Mouse (Mus musculus): ENCODE results near the gene Wdr18. TPM values are rescaled to one million over a fixed set of nuclear protein-coding genes. Genes with fewer than 3 reads are reported as not detected.

Gene Wdr18
- polyA plus RNA-seq, 1 experiment from 2014 or later, result 97.6 TPM

- Histone ChIP-seq H3K4me2 (no peak overlapping the region), H3K4me1 (ENCODE audit: control insufficient read depth, insufficient read depth, low read length) (peaks cover 62% of the 10 kb centered on the region), H3K27me3 (ENCODE audit: control insufficient read depth, insufficient read depth, low read length) (no peaks in the 10 kb centered on the region), H3K4me3 (ENCODE audit: low read depth, low read length) (no peak overlapping the region), H3K9me3 (replicated peaks; ENCODE audit: control insufficient read depth, low read length) (no peaks in the 10 kb centered on the region), H3K27ac (ENCODE audit: low read depth, low read length) (no peak overlapping the region), H3K36me3 (ENCODE audit: control insufficient read depth, insufficient read depth, low read length) (peaks cover 16% of the 10 kb centered on the region), H3K9ac (ENCODE audit: low read depth, low read length) (peak overlapping the region; percentile 52; the same call in 1 of the 2 replicates)
- no peak for ATAC-seq (replicated peaks; ENCODE audit: insufficient number of reproducible peaks, low FRiP score, low TSS enrichment)
- WGBS (ENCODE audit: insufficient replicate concordance), result 80% methylated on average over 9 of the region's 9 CpGs
These were observed 28.2 kb upstream of the Wdr18 start for GRCm38 (mm10) chr10:79931797-79932196.

- ATAC-seq (replicated peaks; ENCODE audit: insufficient number of reproducible peaks, low FRiP score, low TSS enrichment), result no peak
- WGBS (ENCODE audit: insufficient replicate concordance), result 12% methylated on average over 8 of the region's 8 CpGs
- Histone ChIP-seq H3K27ac (ENCODE audit: low read depth, low read length) (peak overlapping the region; percentile 71), H3K4me3 (ENCODE audit: low read depth, low read length) (0 out of 2 replicates have a peak overlapping the region, but pooled peaks have one; percentile 15), H3K9ac (ENCODE audit: low read depth, low read length) (peak overlapping the region; percentile 52; the same call in 1 of the 2 replicates), H3K9me3 (replicated peaks; ENCODE audit: control insufficient read depth, low read length) (no peaks in the 10 kb centered on the region), H3K4me1 (ENCODE audit: control insufficient read depth, insufficient read depth, low read length) (peaks cover 71% of the 10 kb centered on the region), H3K36me3 (ENCODE audit: control insufficient read depth, insufficient read depth, low read length) (peaks cover 19% of the 10 kb centered on the region), H3K27me3 (ENCODE audit: control insufficient read depth, insufficient read depth, low read length) (no peaks in the 10 kb centered on the region), H3K4me2 (peak overlapping the region; percentile 35)
These were observed 27.2 kb upstream of the Wdr18 start for GRCm38 (mm10) chr10:79932736-79933135.

GRCm38 (mm10) chr10:79933145-79933679 is 26.7 kb upstream of the Wdr18 start:
- WGBS (ENCODE audit: insufficient replicate concordance), result 61% methylated on average over 9 of the region's 9 CpGs
- Histone ChIP-seq H3K4me3 (ENCODE audit: low read depth, low read length) (peak overlapping the region; percentile 5; the same call in 1 of the 2 replicates), H3K4me2 (peak overlapping the region; percentile 35)

GRCm38 (mm10) chr10:79933861-79934260 is 26.1 kb upstream of the Wdr18 start:
- H3K9ac ChIP-seq (ENCODE audit: low read depth, low read length), result no peak overlapping the region

More at GRCm38 (mm10) chr10:79933145-79933679, 26.7 kb upstream of the Wdr18 start:
- ATAC-seq (replicated peaks; ENCODE audit: insufficient number of reproducible peaks, low FRiP score, low TSS enrichment), result no peak
- Histone ChIP-seq H3K27me3 (ENCODE audit: control insufficient read depth, insufficient read depth, low read length) (no peaks in the 10 kb centered on the region), H3K27ac (ENCODE audit: low read depth, low read length) (peak overlapping the region; percentile 71), H3K4me1 (ENCODE audit: control insufficient read depth, insufficient read depth, low read length) (peaks cover 75% of the 10 kb centered on the region), H3K9me3 (replicated peaks; ENCODE audit: control insufficient read depth, low read length) (no peaks in the 10 kb centered on the region), H3K9ac (ENCODE audit: low read depth, low read length) (peak overlapping the region; percentile 52; the same call in 1 of the 2 replicates), H3K36me3 (ENCODE audit: control insufficient read depth, insufficient read depth, low read length) (peaks cover 23% of the 10 kb centered on the region)

GRCm38 (mm10) chr10:79934272-79934721 is 25.7 kb upstream of the Wdr18 start:
- Histone ChIP-seq H3K4me1 (ENCODE audit: control insufficient read depth, insufficient read depth, low read length) (peaks cover 72% of the 10 kb centered on the region), H3K4me2 (no peak overlapping the region), H3K9ac (ENCODE audit: low read depth, low read length) (peak overlapping the region; percentile 34; the same call in 1 of the 2 replicates), H3K9me3 (replicated peaks; ENCODE audit: control insufficient read depth, low read length) (no peaks in the 10 kb centered on the region), H3K27me3 (ENCODE audit: control insufficient read depth, insufficient read depth, low read length) (no peaks in the 10 kb centered on the region), H3K27ac (ENCODE audit: low read depth, low read length) (0 out of 2 replicates have a peak overlapping the region, but pooled peaks have one; percentile 41), H3K4me3 (ENCODE audit: low read depth, low read length) (no peak overlapping the region), H3K36me3 (ENCODE audit: control insufficient read depth, insufficient read depth, low read length) (peaks cover 23% of the 10 kb centered on the region)
- WGBS (ENCODE audit: insufficient replicate concordance), result 65% methylated on average over 13 of the region's 13 CpGs
- peak; percentile 37 for ATAC-seq (replicated peaks; ENCODE audit: insufficient number of reproducible peaks, low FRiP score, low TSS enrichment)

More at GRCm38 (mm10) chr10:79933861-79934260, 26.1 kb upstream of the Wdr18 start:
- Histone ChIP-seq H3K4me2 (no peak overlapping the region), H3K36me3 (ENCODE audit: control insufficient read depth, insufficient read depth, low read length) (peaks cover 23% of the 10 kb centered on the region), H3K27me3 (ENCODE audit: control insufficient read depth, insufficient read depth, low read length) (no peaks in the 10 kb centered on the region), H3K4me1 (ENCODE audit: control insufficient read depth, insufficient read depth, low read length) (peaks cover 77% of the 10 kb centered on the region), H3K9me3 (replicated peaks; ENCODE audit: control insufficient read depth, low read length) (no peaks in the 10 kb centered on the region), H3K27ac (ENCODE audit: low read depth, low read length) (peak overlapping the region; percentile 41; the same call in 1 of the 2 replicates), H3K4me3 (ENCODE audit: low read depth, low read length) (no peak overlapping the region)
- ATAC-seq (replicated peaks; ENCODE audit: insufficient number of reproducible peaks, low FRiP score, low TSS enrichment), result no peak
- WGBS (ENCODE audit: insufficient replicate concordance), result 83% methylated on average over 6 of the region's 6 CpGs

- Histone ChIP-seq H3K27me3 (ENCODE audit: control insufficient read depth, insufficient read depth, low read length) (no peaks in the 10 kb centered on the region), H3K9me3 (replicated peaks; ENCODE audit: control insufficient read depth, low read length) (no peaks in the 10 kb centered on the region), H3K9ac (ENCODE audit: low read depth, low read length) (0 out of 2 replicates have a peak overlapping the region, but pooled peaks have one; percentile 34), H3K36me3 (ENCODE audit: control insufficient read depth, insufficient read depth, low read length) (peaks cover 23% of the 10 kb centered on the region), H3K4me2 (no peak overlapping the region), H3K4me3 (ENCODE audit: low read depth, low read length) (no peak overlapping the region), H3K27ac (ENCODE audit: low read depth, low read length) (no peak overlapping the region), H3K4me1 (ENCODE audit: control insufficient read depth, insufficient read depth, low read length) (peaks cover 69% of the 10 kb centered on the region)
- ATAC-seq (replicated peaks; ENCODE audit: insufficient number of reproducible peaks, low FRiP score, low TSS enrichment), result no peak
- WGBS (ENCODE audit: insufficient replicate concordance), result 90% methylated on average over 16 of the region's 16 CpGs
These were observed 25.0 kb upstream of the Wdr18 start for GRCm38 (mm10) chr10:79934794-79935569.

GRCm38 (mm10) chr10:79936284-79936910 is 23.6 kb upstream of the Wdr18 start:
- 62% methylated on average over 10 of the region's 10 CpGs for WGBS (ENCODE audit: insufficient replicate concordance)
- ATAC-seq (replicated peaks; ENCODE audit: insufficient number of reproducible peaks, low FRiP score, low TSS enrichment), result no peak
- Histone ChIP-seq H3K27me3 (ENCODE audit: control insufficient read depth, insufficient read depth, low read length) (no peaks in the 10 kb centered on the region), H3K4me2 (no peak overlapping the region), H3K4me3 (ENCODE audit: low read depth, low read length) (no peak overlapping the region), H3K4me1 (ENCODE audit: control insufficient read depth, insufficient read depth, low read length) (peaks cover 81% of the 10 kb centered on the region), H3K27ac (ENCODE audit: low read depth, low read length) (peak overlapping the region; percentile 58; the same call in 1 of the 2 replicates), H3K9ac (ENCODE audit: low read depth, low read length) (no peak overlapping the region; the same call in 1 of the 2 replicates), H3K36me3 (ENCODE audit: control insufficient read depth, insufficient read depth, low read length) (peaks cover 21% of the 10 kb centered on the region), H3K9me3 (replicated peaks; ENCODE audit: control insufficient read depth, low read length) (no peaks in the 10 kb centered on the region)

- H3K4me1 ChIP-seq (ENCODE audit: control insufficient read depth, insufficient read depth, low read length), result peaks cover 76% of the 10 kb centered on the region
These were observed 23.0 kb upstream of the Wdr18 start for GRCm38 (mm10) chr10:79936911-79937441.

More at GRCm38 (mm10) chr10:79936911-79937441, 23.0 kb upstream of the Wdr18 start:
- H3K27ac ChIP-seq (ENCODE audit: low read depth, low read length), result peak overlapping the region; percentile 58; the same call in 1 of the 2 replicates
- no peaks in the 10 kb centered on the region for H3K9me3 ChIP-seq (replicated peaks; ENCODE audit: control insufficient read depth, low read length)
- no peak for ATAC-seq (replicated peaks; ENCODE audit: insufficient number of reproducible peaks, low FRiP score, low TSS enrichment)
- H3K4me2 ChIP-seq, result peak overlapping the region; percentile 41
- H3K4me3 ChIP-seq (ENCODE audit: low read depth, low read length), result no peak overlapping the region
- no peaks in the 10 kb centered on the region for H3K27me3 ChIP-seq (ENCODE audit: control insufficient read depth, insufficient read depth, low read length)
- H3K9ac ChIP-seq (ENCODE audit: low read depth, low read length), result no peak overlapping the region
- WGBS (ENCODE audit: insufficient replicate concordance), result 65% methylated on average over 27 of the region's 27 CpGs
- H3K36me3 ChIP-seq (ENCODE audit: control insufficient read depth, insufficient read depth, low read length), result peaks cover 22% of the 10 kb centered on the region
